Mouse (Mus musculus) hindbrain, embryonic 12.5 days (tissue): ENCODE results near the gene Cxcr2. TPM values are rescaled to one million over a fixed set of nuclear protein-coding genes. Genes with fewer than 3 reads are reported as not detected.
A peak's percentile ranks its signal among the peaks of the same experiment; 100 is the strongest.

ENCODE experiments used
- ATAC-seq: fragments of 200-750 bp; cut with Nextera tagmentation; 2 replicates; pipeline ENCODE4 v1.8.0; 2017; ENCODE audit warnings: moderate TSS enrichment; ENCODE audit not compliant: low FRiP score
- H3K27ac ChIP-seq: fragments of 300-500 bp; sonication (generic); 2 replicates; pipeline ENCODE4 v1.5.1; 2016; ENCODE audit warnings: mild to moderate bottlenecking
- H3K27me3 ChIP-seq: fragments of 300-500 bp; sonication (generic); 2 replicates; pipeline ENCODE4 v1.6.1; 2016; ENCODE audit warnings: mild to moderate bottlenecking
- H3K36me3 ChIP-seq: fragments of 300-500 bp; sonication (generic); 2 replicates; pipeline ENCODE4 v1.6.1; 2016; ENCODE audit warnings: mild to moderate bottlenecking
- H3K4me1 ChIP-seq: fragments of 300-500 bp; sonication (generic); 2 replicates; pipeline ENCODE4 v1.6.1; 2016
- H3K4me2 ChIP-seq: fragments of 300-500 bp; sonication (generic); replicated peaks from 2 replicates; pipeline ENCODE4 v1.6.1; 2016; ENCODE audit warnings: mild to moderate bottlenecking
- H3K4me3 ChIP-seq: fragments of 300-500 bp; sonication (generic); 2 replicates; pipeline ENCODE4 v1.5.1; 2016; ENCODE audit warnings: mild to moderate bottlenecking
- H3K9ac ChIP-seq: fragments of 300-500 bp; sonication (generic); 2 replicates; pipeline ENCODE4 v1.6.1; 2016; ENCODE audit warnings: mild to moderate bottlenecking, moderate library complexity
- H3K9me3 ChIP-seq: fragments of 300-500 bp; sonication (generic); replicated peaks from 2 replicates; pipeline ENCODE4 v1.6.1; 2016; ENCODE audit warnings: mild to moderate bottlenecking
- WGBS: fragments of 180-500 bp; shearing (Covaris S2); methylation state at CpG from one replicate; pipeline ENCODE4 v1.1.7; 2016; 5-methylcytosine and 5-hydroxymethylcytosine counted together
- polyA plus RNA-seq: library from polyadenylated mRNA; unstranded; fragments of >200 nt; fragmentation: Nextera tagmentation; extraction: Ambion mirVana; gene quantifications from 2 replicates; pipeline ENCODE4 v1.2.1, GENCODE M21; 2016

Cxcr2 gene
- polyA plus RNA-seq, result not detected in 2 replicates

GRCm38 (mm10) chr1:74153461-74154184 lies at the start of gene Cxcr2:
Cxcr2 (plus strand) TSS chr1:74153989.
- H3K4me1 ChIP-seq, result 0 out of 2 replicates have a peak, but pooled peaks cover 2% of the 10 kb centered on the region
- H3K4me2 ChIP-seq, result no peak within 1 kb of the TSS
- WGBS, result 78% methylated on average over 8 of the region's 8 CpGs
- H3K9me3 ChIP-seq, result no peaks in the 10 kb centered on the region
- ATAC-seq, result no peak
- no peaks in the 10 kb centered on the region for H3K36me3 ChIP-seq
- H3K27me3 ChIP-seq, result no peaks in the 10 kb centered on the region
- H3K27ac ChIP-seq, result no peak within 1 kb of the TSS
- no peak within 1 kb of the TSS for H3K4me3 ChIP-seq
- H3K9ac ChIP-seq, result no peak within 1 kb of the TSS

GRCm38 (mm10) chr1:74105660-74106059 lies 48.1 kb upstream of the Cxcr2 start:
- WGBS, result 85% methylated on average over 4 of the region's 4 CpGs
- Histone ChIP-seq H3K4me1 (peaks cover 63% of the 10 kb centered on the region), H3K27me3 (peaks cover 3% of the 10 kb centered on the region; the same call in 1 of the 2 replicates), H3K9me3 (no peaks in the 10 kb centered on the region), H3K27ac (no peak overlapping the region; the same call in 1 of the 2 replicates), H3K36me3 (no peaks in the 10 kb centered on the region), H3K4me2 (no peak overlapping the region), H3K4me3 (no peak overlapping the region), H3K9ac (no peak overlapping the region)
- no peak for ATAC-seq

GRCm38 (mm10) chr1:74106214-74106613 lies 47.6 kb upstream of the Cxcr2 start:
- no peak overlapping the region for H3K4me2 ChIP-seq
- H3K4me1 ChIP-seq, result peaks cover 68% of the 10 kb centered on the region
- H3K27me3 ChIP-seq, result peaks cover 2% of the 10 kb centered on the region; the same call in 1 of the 2 replicates
- no peak overlapping the region for H3K9ac ChIP-seq
- H3K36me3 ChIP-seq, result no peaks in the 10 kb centered on the region
- no peaks in the 10 kb centered on the region for H3K9me3 ChIP-seq
- no peak overlapping the region for H3K27ac ChIP-seq
- WGBS, result 67% methylated on average over 6 of the region's 6 CpGs
- no peak for ATAC-seq
- no peak overlapping the region for H3K4me3 ChIP-seq

- Histone ChIP-seq H3K36me3 (no peaks in the 10 kb centered on the region), H3K4me3 (no peak overlapping the region), H3K4me2 (no peak overlapping the region), H3K4me1 (peaks cover 76% of the 10 kb centered on the region), H3K27me3 (peaks cover 2% of the 10 kb centered on the region; the same call in 1 of the 2 replicates), H3K9me3 (no peaks in the 10 kb centered on the region), H3K9ac (no peak overlapping the region), H3K27ac (no peak overlapping the region)
- WGBS, result 76% methylated on average over 4 of the region's 5 CpGs
- no peak for ATAC-seq
Measured at GRCm38 (mm10) chr1:74107931-74108618, 45.7 kb upstream of the Cxcr2 start.

- no peak overlapping the region for H3K9ac ChIP-seq
- H3K4me2 ChIP-seq, result no peak overlapping the region
- peaks cover 2% of the 10 kb centered on the region; the same call in 1 of the 2 replicates for H3K27me3 ChIP-seq
- 17% methylated on average over 2 of the region's 2 CpGs for WGBS
- H3K27ac ChIP-seq, result peak overlapping the region; percentile 52; the same call in 1 of the 2 replicates
- H3K9me3 ChIP-seq, result no peaks in the 10 kb centered on the region
- ATAC-seq, result no peak
- H3K36me3 ChIP-seq, result no peaks in the 10 kb centered on the region
- no peak overlapping the region for H3K4me3 ChIP-seq
- peaks cover 61% of the 10 kb centered on the region for H3K4me1 ChIP-seq
Measured at GRCm38 (mm10) chr1:74109670-74110069, 44.1 kb upstream of the Cxcr2 start.

- 3% methylated on average over 8 of the region's 8 CpGs for WGBS
- H3K27me3 ChIP-seq, result peaks cover 2% of the 10 kb centered on the region; the same call in 1 of the 2 replicates
- peaks cover 58% of the 10 kb centered on the region for H3K4me1 ChIP-seq
- H3K4me3 ChIP-seq, result no peak overlapping the region
- peak; percentile 90 for ATAC-seq
- H3K9me3 ChIP-seq, result no peaks in the 10 kb centered on the region
- no peaks in the 10 kb centered on the region for H3K36me3 ChIP-seq
- H3K9ac ChIP-seq, result no peak overlapping the region
- peak overlapping the region; percentile 83 for H3K27ac ChIP-seq
- peak overlapping the region; percentile 21 for H3K4me2 ChIP-seq
Measured at GRCm38 (mm10) chr1:74110932-74111695, 42.7 kb upstream of the Cxcr2 start.

- peaks cover 2% of the 10 kb centered on the region; the same call in 1 of the 2 replicates for H3K27me3 ChIP-seq
- peaks cover 53% of the 10 kb centered on the region for H3K4me1 ChIP-seq
- peak; percentile 34 for ATAC-seq
- no peaks in the 10 kb centered on the region for H3K36me3 ChIP-seq
- H3K4me2 ChIP-seq, result peak overlapping the region; percentile 21; the same call in 1 of the 2 replicates
- no peaks in the 10 kb centered on the region for H3K9me3 ChIP-seq
- H3K9ac ChIP-seq, result no peak overlapping the region
- no peak overlapping the region for H3K4me3 ChIP-seq
- WGBS, result 5% methylated on average over 6 of the region's 6 CpGs
- peak overlapping the region; percentile 83 for H3K27ac ChIP-seq
Measured at GRCm38 (mm10) chr1:74111696-74112030, 42.1 kb upstream of the Cxcr2 start.

- Histone ChIP-seq H3K4me3 (no peak overlapping the region), H3K36me3 (no peaks in the 10 kb centered on the region), H3K9ac (no peak overlapping the region), H3K4me1 (peaks cover 43% of the 10 kb centered on the region), H3K27ac (peak overlapping the region; percentile 60), H3K4me2 (no peak overlapping the region), H3K27me3 (no peaks in the 10 kb centered on the region), H3K9me3 (no peaks in the 10 kb centered on the region)
- no peak for ATAC-seq
- WGBS, result 46% methylated on average over 3 of the region's 3 CpGs
Measured at GRCm38 (mm10) chr1:74113071-74113470, 40.7 kb upstream of the Cxcr2 start.

GRCm38 (mm10) chr1:74117876-74118275 lies 35.9 kb upstream of the Cxcr2 start:
- no peak overlapping the region for H3K4me2 ChIP-seq
- H3K27me3 ChIP-seq, result peaks cover 7% of the 10 kb centered on the region
- no peaks in the 10 kb centered on the region for H3K36me3 ChIP-seq
- no peak overlapping the region for H3K27ac ChIP-seq
- 88% methylated on average over 6 of the region's 6 CpGs for WGBS
- ATAC-seq, result no peak
- no peak overlapping the region for H3K9ac ChIP-seq
- H3K4me3 ChIP-seq, result no peak overlapping the region
- H3K9me3 ChIP-seq, result no peaks in the 10 kb centered on the region
- H3K4me1 ChIP-seq, result peaks cover 18% of the 10 kb centered on the region

- no peaks in the 10 kb centered on the region for H3K9me3 ChIP-seq
- peaks cover 18% of the 10 kb centered on the region for H3K4me1 ChIP-seq
- WGBS, result 96% methylated on average over 1 of the region's 1 CpGs
- no peak overlapping the region for H3K4me2 ChIP-seq
- H3K9ac ChIP-seq, result no peak overlapping the region
- H3K36me3 ChIP-seq, result no peaks in the 10 kb centered on the region
- no peak overlapping the region for H3K27ac ChIP-seq
- peaks cover 19% of the 10 kb centered on the region for H3K27me3 ChIP-seq
- ATAC-seq, result no peak
- no peak overlapping the region for H3K4me3 ChIP-seq
Measured at GRCm38 (mm10) chr1:74119115-74119514, 34.7 kb upstream of the Cxcr2 start.

- no peaks in the 10 kb centered on the region for H3K36me3 ChIP-seq
Measured at GRCm38 (mm10) chr1:74121138-74121537, 32.7 kb upstream of the Cxcr2 start.

More at GRCm38 (mm10) chr1:74121138-74121537, 32.7 kb upstream of the Cxcr2 start:
- H3K4me3 ChIP-seq, result no peak overlapping the region
- peaks cover 27% of the 10 kb centered on the region for H3K4me1 ChIP-seq
- 95% methylated on average over 7 of the region's 7 CpGs for WGBS
- no peak overlapping the region for H3K9ac ChIP-seq
- peaks cover 27% of the 10 kb centered on the region for H3K27me3 ChIP-seq
- no peak overlapping the region for H3K4me2 ChIP-seq
- H3K27ac ChIP-seq, result no peak overlapping the region
- H3K9me3 ChIP-seq, result no peaks in the 10 kb centered on the region
- no peak for ATAC-seq
